Mouse (Mus musculus): ENCODE measurements around the gene Rbpjl. TPM values are rescaled to one million over a fixed set of nuclear protein-coding genes. Genes with fewer than 3 reads are reported as not detected.

Gene Rbpjl
- 0.06 TPM for polyA plus RNA-seq (2021)

DNA sequence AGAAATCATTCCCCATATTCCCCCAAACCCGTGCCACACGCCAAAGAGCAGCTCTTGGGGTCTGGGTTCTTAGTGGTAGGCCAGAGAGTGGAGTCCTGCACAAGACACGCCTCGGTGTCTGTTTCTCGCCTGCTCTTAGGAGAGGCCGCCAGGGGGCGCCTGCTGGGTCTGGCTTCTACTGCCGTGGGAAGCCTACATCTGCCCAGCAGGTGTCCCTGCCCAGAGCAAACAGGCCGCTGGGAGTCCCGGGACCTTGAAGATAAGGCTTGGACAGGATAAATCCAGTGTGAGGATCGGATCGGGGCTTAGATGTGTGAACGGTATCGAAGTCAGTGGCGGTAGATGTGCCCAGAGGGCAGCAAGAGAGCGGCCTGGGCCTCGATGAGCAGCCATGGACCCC lies at the start of gene Rbpjl:
Rbpjl (plus strand) TSS at position 236 of the 400 bp plus-strand sequence.
- TF ChIP-seq CTCF (IDR thresholded peaks at IDR 0.05): no peak
- H3K27me3 ChIP-seq: no peaks in the 10 kb centered on the region
- CTCF ChIA-PET: interaction anchor here (1.4 to 2.6 kb wide), 2 partner anchors 13 to 303 kb away, joined by 3 to 10 read pairs; partner anchors contain the start of gene Slpi
- no peak for ATAC-seq
- in situ Hi-C loops (cut with MboI; ENCODE audit: low pct_unique_long_range_greater_than_20kb): no loop called here
- POLR2A ChIA-PET: no interaction called here
- DNase-seq (ENCODE audit: low read depth, low spot score): no peak

DNA sequence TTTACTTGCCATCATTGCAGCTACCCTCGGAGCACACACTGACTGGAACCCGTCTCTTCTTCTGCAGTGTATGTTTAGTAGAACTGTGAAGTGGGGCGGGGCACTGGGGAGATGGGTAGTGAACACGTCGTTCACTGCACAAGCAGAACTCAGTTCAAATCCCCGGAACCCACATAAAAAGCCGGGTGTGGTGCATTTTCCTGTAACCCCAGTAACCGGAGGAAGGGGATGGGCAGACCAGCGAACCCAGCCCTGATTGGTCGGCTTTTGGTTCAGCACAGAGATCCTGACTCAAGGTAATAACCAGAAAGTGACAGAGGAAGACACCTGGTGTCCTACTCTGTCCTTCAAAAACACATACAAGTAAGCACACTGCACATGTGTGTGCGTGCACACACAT lies 49.6 kb upstream of the Rbpjl start:
- in situ Hi-C loops (cut with MboI; ENCODE audit: low pct_unique_long_range_greater_than_20kb): loop anchor here (5.0 kb wide), 1 partner anchor 34 kb away; the partner anchor contains the start of gene Slpi
- DNase-seq (ENCODE audit: low read depth, low spot score) (no peak), ATAC-seq (no peak)
- POLR2A ChIA-PET: no interaction called here
- no peaks in the 10 kb centered on the region for H3K27me3 ChIP-seq
- no peak for TF ChIP-seq CTCF (IDR thresholded peaks at IDR 0.05)
- CTCF ChIA-PET: interaction anchor here (3.2 kb wide), 1 partner anchor 36 kb away, joined by 11 read pairs; the partner anchor contains the start of gene Slpi

DNA sequence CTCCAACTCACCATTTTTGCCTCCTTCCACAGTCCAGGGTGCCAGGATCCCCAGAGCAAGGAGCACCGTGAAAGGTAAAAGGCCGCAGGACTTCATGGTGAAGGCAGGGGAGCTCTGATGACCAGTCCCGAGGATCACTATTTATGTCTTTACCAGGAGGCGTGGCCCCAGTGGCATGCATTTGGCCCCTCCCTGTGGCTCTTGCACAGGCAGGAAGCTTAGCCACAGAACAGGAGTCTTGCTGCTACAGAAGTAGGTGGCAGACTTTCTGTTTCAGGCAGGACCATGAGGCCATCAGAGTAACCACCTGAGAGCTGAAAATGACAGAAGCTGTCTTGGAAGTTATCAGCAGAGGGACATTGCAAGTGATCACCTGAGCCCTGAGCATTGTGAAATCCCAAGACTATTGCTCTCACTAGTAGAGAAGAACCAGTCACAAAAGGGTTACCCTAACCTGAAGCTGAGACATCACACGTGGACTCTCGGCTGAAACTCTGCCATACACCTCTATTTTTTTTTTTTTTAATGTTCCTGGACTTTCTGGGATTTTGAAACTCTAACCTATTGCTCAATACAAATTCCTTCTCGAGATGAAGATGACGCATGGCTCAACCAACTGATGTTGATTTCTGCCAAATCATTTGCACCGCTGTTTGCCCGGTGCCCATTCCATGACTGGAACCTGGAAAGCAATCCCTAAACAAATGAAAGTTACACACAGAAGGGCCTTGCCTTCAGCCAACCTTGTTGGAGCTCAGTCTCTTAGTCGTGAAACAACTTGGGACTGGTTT lies 46.6 kb upstream of the Rbpjl start:
- peak; percentile 49 for DNase-seq (ENCODE audit: low read depth, low spot score)
- no peak for TF ChIP-seq CTCF (IDR thresholded peaks at IDR 0.05)
- in situ Hi-C loops (cut with MboI; ENCODE audit: low pct_unique_long_range_greater_than_20kb): no loop called here
- ChIA-PET CTCF (interaction anchor here (1.5 to 3.2 kb wide), 3 partner anchors 28 to 33 kb away, joined by 3 to 11 read pairs (median 4); partner anchors contain the start of gene Slpi), POLR2A (no interaction called here)
- ATAC-seq: peak; percentile 37
- H3K27me3 ChIP-seq: no peaks in the 10 kb centered on the region

DNA sequence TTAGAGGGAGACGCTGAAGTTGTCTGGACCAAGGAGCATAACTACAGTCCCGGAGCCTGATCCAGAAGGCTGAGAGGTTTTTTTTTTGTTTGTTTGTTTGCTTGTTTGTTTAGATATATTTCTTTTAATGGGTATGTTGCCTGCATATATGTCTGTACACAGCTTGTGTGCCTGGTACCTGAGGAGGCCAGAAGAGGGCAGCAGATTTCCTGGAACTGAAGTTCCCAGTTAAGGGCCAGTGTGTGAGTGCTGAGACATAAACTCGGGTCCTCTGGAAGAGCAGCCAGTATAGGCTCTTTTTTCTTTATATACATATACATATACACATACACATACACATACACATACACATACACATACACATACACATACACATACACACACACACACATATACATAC lies 44.6 kb upstream of the Rbpjl start:
- in situ Hi-C loops (cut with MboI; ENCODE audit: low pct_unique_long_range_greater_than_20kb): no loop called here
- POLR2A ChIA-PET: no interaction called here

DNA sequence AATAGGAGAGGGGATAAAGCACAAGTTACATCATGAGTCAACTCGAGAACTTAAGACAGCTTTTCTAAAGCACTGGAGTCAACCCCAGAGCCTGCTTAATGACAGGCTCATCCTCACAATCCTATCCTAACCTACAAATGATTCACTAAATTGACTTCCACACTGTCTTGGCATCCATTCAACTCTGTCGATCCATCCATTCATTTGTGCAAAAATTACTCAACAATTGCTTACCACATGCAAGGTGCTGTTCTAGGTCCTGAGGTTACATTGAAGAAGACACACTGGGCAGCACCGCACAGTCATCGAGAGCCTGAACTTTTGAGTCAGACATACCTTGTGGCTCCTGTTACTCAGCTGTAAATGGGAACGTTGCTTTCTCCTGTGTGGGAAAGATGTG lies 43.9 kb upstream of the Rbpjl start:
- CTCF ChIA-PET: interaction anchor here (0.7 to 1.6 kb wide), 2 partner anchors 28 to 51 kb away, joined by 3 to 5 read pairs; no protein-coding TSS in a partner anchor

More for the DNA sequence above, 44.6 kb upstream of the Rbpjl start:
- peak; percentile 61 for TF ChIP-seq CTCF (IDR thresholded peaks at IDR 0.05)
- CTCF ChIA-PET: interaction anchor here (1.4 kb wide), 1 partner anchor 31 kb away, joined by 7 read pairs; the partner anchor contains the start of gene Slpi
- H3K27me3 ChIP-seq: no peaks in the 10 kb centered on the region
- no peak for DNase-seq (ENCODE audit: low read depth, low spot score)
- ATAC-seq: no peak

DNA sequence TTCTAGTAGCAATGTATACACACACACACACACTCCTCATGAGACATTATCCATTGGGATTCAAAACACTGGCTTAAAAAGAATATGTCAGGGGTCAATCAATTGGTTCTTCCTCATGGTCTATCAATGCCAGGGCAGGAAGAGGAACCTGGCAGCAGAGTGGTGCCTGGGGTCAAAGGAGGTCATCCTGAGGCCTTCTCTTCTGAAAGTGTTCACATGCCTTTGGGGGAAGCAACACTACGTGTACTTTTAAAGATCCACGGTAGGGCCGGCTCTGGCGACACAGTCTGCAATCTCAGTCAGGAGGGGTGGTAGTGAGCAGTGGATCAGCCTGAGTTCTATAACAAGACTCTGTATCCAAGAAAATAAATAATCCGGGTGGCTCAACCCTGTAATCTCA lies 43.3 kb upstream of the Rbpjl start:
- POLR2A ChIA-PET: no interaction called here
- no peak for TF ChIP-seq CTCF (IDR thresholded peaks at IDR 0.05)
- DNase-seq (ENCODE audit: low read depth, low spot score) (no peak), ATAC-seq (no peak)
- H3K27me3 ChIP-seq: no peaks in the 10 kb centered on the region
- CTCF ChIA-PET: interaction anchor here (1.1 to 1.6 kb wide), 2 partner anchors 25 to 27 kb away, joined by 3 to 5 read pairs; no protein-coding TSS in a partner anchor
- in situ Hi-C loops (cut with MboI; ENCODE audit: low pct_unique_long_range_greater_than_20kb): no loop called here

More for the DNA sequence above, 43.9 kb upstream of the Rbpjl start:
- DNase-seq (ENCODE audit: low read depth, low spot score): peak; percentile 84
- POLR2A ChIA-PET: no interaction called here
- in situ Hi-C loops (cut with MboI; ENCODE audit: low pct_unique_long_range_greater_than_20kb): no loop called here
- ATAC-seq: peak; percentile 45
- no peaks in the 10 kb centered on the region for H3K27me3 ChIP-seq
- TF ChIP-seq CTCF (IDR thresholded peaks at IDR 0.05): no peak

DNA sequence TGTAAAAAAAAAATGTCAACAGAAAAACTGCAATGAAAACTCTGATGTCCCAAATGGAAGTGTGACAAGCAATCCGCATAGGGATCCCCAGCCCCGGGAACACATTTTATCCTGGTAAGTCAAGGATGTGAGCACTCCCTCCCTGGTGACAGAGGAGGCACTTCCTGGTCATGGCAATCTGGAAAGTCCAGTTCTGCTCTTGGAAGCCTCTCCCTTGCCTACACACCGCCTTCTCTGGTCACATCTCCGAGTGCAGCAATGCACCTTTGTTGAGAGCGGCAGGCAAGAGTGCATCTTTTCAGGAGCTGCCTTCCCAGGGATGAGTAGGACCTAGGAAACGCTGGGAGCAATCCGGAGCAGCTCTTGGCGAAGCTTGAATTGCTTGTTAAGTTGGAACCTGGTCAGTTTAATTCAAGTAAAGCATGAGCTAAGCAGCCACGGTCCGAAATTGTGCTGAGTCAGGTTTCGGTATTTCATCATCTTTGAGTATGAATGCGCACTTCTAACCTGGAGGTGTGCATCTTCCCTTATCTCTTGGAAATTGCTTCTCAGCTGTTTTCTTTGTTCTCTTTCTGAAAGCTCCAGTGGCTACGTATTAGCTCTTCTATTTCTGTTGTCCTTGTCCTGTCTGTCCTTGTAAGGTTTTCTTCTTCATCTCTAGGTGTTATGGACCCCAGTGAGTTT lies 41.8 kb upstream of the Rbpjl start:
- no peaks in the 10 kb centered on the region for H3K27me3 ChIP-seq
- DNase-seq (ENCODE audit: low read depth, low spot score) (no peak), ATAC-seq (no peak)
- in situ Hi-C loops (cut with MboI; ENCODE audit: low pct_unique_long_range_greater_than_20kb): no loop called here
- POLR2A ChIA-PET: no interaction called here
- no peak for TF ChIP-seq CTCF (IDR thresholded peaks at IDR 0.05)
- CTCF ChIA-PET: interaction anchor here (1.5 kb wide), 1 partner anchor 181 kb away, joined by 4 read pairs; no protein-coding TSS in a partner anchor

DNA sequence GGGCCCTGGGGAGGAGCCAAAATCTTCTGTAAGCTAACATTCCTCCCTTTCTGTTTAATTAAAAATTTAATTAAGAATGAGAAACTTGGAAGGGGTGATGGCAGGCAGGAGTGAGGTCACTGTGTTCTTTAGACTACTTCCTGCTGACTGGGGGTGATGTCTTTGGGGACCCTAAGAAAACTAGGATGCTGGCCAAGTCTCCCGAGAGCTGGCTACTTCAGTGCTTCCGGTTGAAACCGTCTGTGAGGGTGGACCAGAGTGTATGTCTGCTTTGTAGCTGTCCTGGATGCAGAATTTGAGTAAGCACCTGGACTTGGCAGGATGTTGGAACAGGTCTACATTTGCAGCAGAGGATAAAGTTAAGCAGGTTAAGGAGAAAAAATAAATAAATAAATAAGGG lies 36.0 kb upstream of the Rbpjl start:
- in situ Hi-C loops (cut with MboI; ENCODE audit: low pct_unique_long_range_greater_than_20kb): no loop called here
- H3K27me3 ChIP-seq: no peaks in the 10 kb centered on the region
- TF ChIP-seq CTCF (IDR thresholded peaks at IDR 0.05): no peak
- DNase-seq (ENCODE audit: low read depth, low spot score) (no peak), ATAC-seq (no peak)
- CTCF ChIA-PET: no interaction called here
- POLR2A ChIA-PET: no interaction called here

DNA sequence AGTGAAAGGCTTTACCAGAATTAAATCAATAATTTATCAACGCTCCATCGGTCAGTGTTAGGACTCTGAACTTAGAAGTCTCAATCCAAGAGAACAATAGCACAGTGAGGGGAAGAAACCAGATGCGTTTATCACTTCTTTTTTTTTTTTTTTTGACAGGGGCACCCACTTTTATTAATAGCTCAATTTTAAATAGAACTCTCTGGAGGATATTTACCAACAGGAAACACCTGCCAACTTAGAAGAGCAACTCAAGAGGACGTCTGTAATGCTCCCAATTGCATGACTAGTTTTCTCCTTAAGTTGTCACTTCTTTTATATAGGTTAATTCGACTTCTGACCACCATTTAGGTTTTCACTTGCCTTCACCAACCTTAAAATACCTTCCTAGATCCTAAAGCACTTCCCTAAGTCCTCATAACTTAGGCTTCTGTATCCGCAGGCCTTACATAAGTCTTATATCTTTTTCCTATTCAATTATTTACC lies 34.3 kb upstream of the Rbpjl start:
- DNase-seq (ENCODE audit: low read depth, low spot score) (no peak), ATAC-seq (no peak)
- H3K27me3 ChIP-seq: no peaks in the 10 kb centered on the region
- in situ Hi-C loops (cut with MboI; ENCODE audit: low pct_unique_long_range_greater_than_20kb): no loop called here
- no peak for TF ChIP-seq CTCF (IDR thresholded peaks at IDR 0.05)
- POLR2A ChIA-PET: no interaction called here
- CTCF ChIA-PET: interaction anchor here (1.5 kb wide), 1 partner anchor 15 kb away, joined by 4 read pairs; no protein-coding TSS in a partner anchor

DNA sequence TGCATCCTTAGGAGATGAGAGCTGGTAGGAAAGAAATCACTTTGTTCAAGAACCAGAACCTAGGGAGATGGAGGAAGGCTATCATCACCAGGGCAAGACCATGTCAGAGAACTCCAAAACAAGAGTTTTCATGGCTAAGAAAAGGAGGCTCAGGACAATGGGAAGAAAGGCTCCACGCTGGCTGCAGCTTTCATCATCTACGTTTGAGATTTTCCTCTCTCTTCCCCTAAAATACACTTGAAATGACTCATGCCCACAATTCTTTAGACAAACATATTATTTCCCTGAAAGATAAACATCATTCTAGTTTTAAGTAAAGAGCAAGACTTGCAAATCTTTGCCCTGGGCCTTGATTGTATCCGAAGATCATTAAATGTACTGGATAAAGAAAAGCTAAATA lies 31.6 kb upstream of the Rbpjl start:
- no peak for DNase-seq (ENCODE audit: low read depth, low spot score)
- ChIA-PET CTCF (interaction anchor here (1.3 kb wide), 1 partner anchor 18 kb away, joined by 4 read pairs; the partner anchor contains the start of gene Slpi), POLR2A (no interaction called here)
- TF ChIP-seq CTCF (IDR thresholded peaks at IDR 0.05): no peak
- in situ Hi-C loops (cut with MboI; ENCODE audit: low pct_unique_long_range_greater_than_20kb): no loop called here
- ATAC-seq: no peak
- no peaks in the 10 kb centered on the region for H3K27me3 ChIP-seq
